Mouse (Mus musculus) embryonic fibroblast, embryonic 13.5 days (primary cell): ENCODE measurements around the gene Asf1b. TPM values are rescaled to one million over a fixed set of nuclear protein-coding genes. Genes with fewer than 3 reads are reported as not detected.

Experiments
- H3K27ac ChIP-seq: 2 replicates; pipeline ENCODE4 v1.5.1; 2012; ENCODE audit warnings: low read length, control low read depth, inconsistent platforms; ENCODE audit not compliant: insufficient read depth
- H3K4me1 ChIP-seq: 2 replicates; pipeline ENCODE4 v1.6.1; 2011; ENCODE audit warnings: low read length; ENCODE audit not compliant: control insufficient read depth, insufficient read depth
- H3K4me3 ChIP-seq: 2 replicates; pipeline ENCODE4 v1.5.1; 2011; ENCODE audit warnings: mild to moderate bottlenecking, control low read depth, low read length; ENCODE audit not compliant: insufficient read depth
- CTCF ChIP-seq: IDR thresholded peaks from 2 replicates; pipeline ENCODE4 v1.5.1; 2011; ENCODE audit warnings: mild to moderate bottlenecking, control low read depth, low read length, moderate library complexity, borderline replicate concordance; ENCODE audit not compliant: insufficient read depth
- POLR2A ChIP-seq: IDR thresholded peaks from 2 replicates; pipeline ENCODE4 v1.6.1; 2011; ENCODE audit warnings: low read depth, mild to moderate bottlenecking, control low read depth, low read length, moderate library complexity
- polyA plus RNA-seq: library from polyadenylated mRNA; stranded (reverse); fragments of >200 nt; gene quantifications from 2 replicates; pipeline ENCODE4 v1.2.4, GENCODE M21; 2011; ENCODE audit warnings: low read depth; ENCODE audit not compliant: missing spikeins, insufficient read length

Asf1b gene
- polyA plus RNA-seq, 1 experiment = 16.6 TPM

- TF ChIP-seq CTCF (no peak), POLR2A (no peak)
- Histone ChIP-seq H3K27ac (no peak overlapping the region), H3K4me1 (no peaks in the 10 kb centered on the region), H3K4me3 (no peak overlapping the region)
These were observed 32.6 kb upstream of the Asf1b start for GRCm38 (mm10) chr8:83922727-83923126.

- Histone ChIP-seq H3K27ac (no peak overlapping the region), H3K4me3 (no peak overlapping the region)
- no peak for TF ChIP-seq POLR2A
- no peak for TF ChIP-seq CTCF
These were observed 30.7 kb upstream of the Asf1b start for GRCm38 (mm10) chr8:83924585-83924984.

DNA sequence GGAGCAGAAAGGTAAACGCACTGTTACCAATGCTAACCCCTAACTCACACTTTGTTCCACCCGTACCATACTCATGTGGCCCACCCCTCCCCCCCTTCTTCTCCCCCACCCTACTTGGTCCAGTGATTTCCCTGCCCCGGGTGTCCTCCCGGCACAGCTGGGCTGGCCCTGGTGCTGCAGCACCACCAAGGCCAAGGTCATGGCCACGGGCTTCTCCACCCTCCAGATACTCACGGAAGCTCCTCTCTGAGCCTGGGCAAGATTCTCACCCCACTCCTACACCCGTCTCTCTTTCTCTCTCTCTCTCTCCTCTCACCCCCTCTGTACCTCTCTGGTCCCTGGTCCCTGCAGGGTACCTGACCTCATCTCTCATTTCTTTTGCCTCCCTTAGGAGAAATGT lies 29.0 kb upstream of the Asf1b start:
- no peaks in the 10 kb centered on the region for H3K4me1 ChIP-seq
- no peak overlapping the region for H3K27ac ChIP-seq
- no peak overlapping the region for H3K4me3 ChIP-seq
- no peak for TF ChIP-seq CTCF
- no peak for TF ChIP-seq POLR2A

More at GRCm38 (mm10) chr8:83924585-83924984, 30.7 kb upstream of the Asf1b start:
- no peaks in the 10 kb centered on the region for H3K4me1 ChIP-seq

DNA sequence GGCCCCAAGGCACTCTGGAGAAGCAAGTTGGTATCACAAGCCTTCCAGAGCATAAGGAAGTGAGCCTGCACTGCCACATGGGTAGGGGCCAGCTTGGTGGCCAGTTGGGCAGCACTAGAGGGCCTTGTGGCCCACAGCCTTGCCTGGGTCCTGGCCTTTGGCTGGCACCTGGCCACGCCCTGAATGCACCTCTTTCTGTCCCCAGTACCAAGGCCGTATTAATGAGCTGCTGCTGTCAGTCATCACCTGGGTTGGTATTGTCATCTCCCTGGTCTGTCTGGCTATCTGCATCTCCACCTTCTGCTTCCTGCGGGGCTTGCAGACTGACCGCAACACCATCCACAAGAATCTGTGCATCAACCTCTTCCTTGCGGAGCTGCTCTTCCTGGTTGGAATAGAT lies 21.1 kb upstream of the Asf1b start:
- TF ChIP-seq CTCF (no peak), POLR2A (no peak)
- Histone ChIP-seq H3K27ac (no peak overlapping the region), H3K4me3 (no peak overlapping the region), H3K4me1 (no peaks in the 10 kb centered on the region)

DNA sequence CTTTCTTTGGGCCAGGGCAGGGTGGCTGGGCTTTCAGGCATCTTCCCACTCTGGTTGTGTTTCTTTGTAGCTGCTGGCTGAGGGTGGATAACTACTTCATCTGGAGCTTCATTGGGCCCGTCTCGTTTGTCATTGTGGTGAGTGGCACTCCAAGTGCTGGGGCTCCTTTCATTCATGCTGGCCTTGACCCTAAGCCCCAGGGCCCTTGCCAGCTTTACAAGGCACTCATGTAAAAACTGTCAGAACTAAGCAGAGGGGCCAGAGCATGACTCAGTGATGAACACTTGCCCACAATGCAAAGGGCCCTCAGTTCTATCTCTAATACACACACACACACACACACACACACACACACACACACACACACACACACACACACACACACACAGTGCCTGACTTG lies 20.3 kb upstream of the Asf1b start:
- TF ChIP-seq POLR2A (no peak), CTCF (no peak)

GRCm38 (mm10) chr8:83935435-83935834 lies 19.9 kb upstream of the Asf1b start:
- TF ChIP-seq POLR2A (no peak), CTCF (no peak)
- Histone ChIP-seq H3K4me3 (no peak overlapping the region), H3K27ac (no peak overlapping the region), H3K4me1 (no peaks in the 10 kb centered on the region)

More for the DNA sequence above, 20.3 kb upstream of the Asf1b start:
- Histone ChIP-seq H3K4me3 (no peak overlapping the region), H3K4me1 (no peaks in the 10 kb centered on the region), H3K27ac (no peak overlapping the region)

GRCm38 (mm10) chr8:83937645-83938044 lies 17.7 kb upstream of the Asf1b start:
- H3K27ac ChIP-seq = no peak overlapping the region
- TF ChIP-seq POLR2A (no peak), CTCF (no peak)

DNA sequence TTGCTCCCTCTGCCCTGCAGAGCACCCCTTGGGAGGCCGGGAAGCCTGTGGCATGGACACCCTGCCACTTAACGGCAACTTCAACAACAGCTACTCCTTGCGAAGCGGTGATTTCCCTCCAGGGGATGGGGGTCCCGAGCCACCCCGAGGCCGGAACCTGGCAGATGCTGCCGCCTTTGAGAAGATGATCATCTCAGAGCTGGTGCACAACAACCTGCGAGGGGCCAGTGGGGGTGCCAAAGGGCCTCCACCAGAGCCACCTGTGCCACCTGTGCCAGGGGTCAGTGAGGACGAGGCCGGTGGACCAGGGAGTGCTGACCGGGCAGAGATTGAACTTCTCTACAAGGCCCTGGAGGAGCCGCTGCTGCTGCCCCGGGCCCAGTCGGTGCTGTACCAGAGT lies 17.0 kb upstream of the Asf1b start:
- TF ChIP-seq POLR2A (no peak), CTCF (no peak)
- H3K4me1 ChIP-seq = no peaks in the 10 kb centered on the region
- H3K4me3 ChIP-seq = no peak overlapping the region
- H3K27ac ChIP-seq = no peak overlapping the region

More at GRCm38 (mm10) chr8:83937645-83938044, 17.7 kb upstream of the Asf1b start:
- Histone ChIP-seq H3K4me3 (no peak overlapping the region), H3K4me1 (no peaks in the 10 kb centered on the region)

- TF ChIP-seq POLR2A (no peak), CTCF (no peak)
- Histone ChIP-seq H3K4me3 (no peak overlapping the region), H3K27ac (no peak overlapping the region), H3K4me1 (no peaks in the 10 kb centered on the region)
These were observed 14.1 kb upstream of the Asf1b start for GRCm38 (mm10) chr8:83941066-83941677.

- Histone ChIP-seq H3K4me1 (no peaks in the 10 kb centered on the region), H3K4me3 (no peak overlapping the region), H3K27ac (no peak overlapping the region)
- TF ChIP-seq CTCF (no peak), POLR2A (no peak)
These were observed 12.9 kb upstream of the Asf1b start for GRCm38 (mm10) chr8:83942446-83942845.

GRCm38 (mm10) chr8:83945540-83945939 lies 9.8 kb upstream of the Asf1b start:
- no peak overlapping the region for H3K4me3 ChIP-seq
- H3K27ac ChIP-seq = no peak overlapping the region
- no peak for TF ChIP-seq POLR2A
- TF ChIP-seq CTCF = no peak
- H3K4me1 ChIP-seq = no peaks in the 10 kb centered on the region

DNA sequence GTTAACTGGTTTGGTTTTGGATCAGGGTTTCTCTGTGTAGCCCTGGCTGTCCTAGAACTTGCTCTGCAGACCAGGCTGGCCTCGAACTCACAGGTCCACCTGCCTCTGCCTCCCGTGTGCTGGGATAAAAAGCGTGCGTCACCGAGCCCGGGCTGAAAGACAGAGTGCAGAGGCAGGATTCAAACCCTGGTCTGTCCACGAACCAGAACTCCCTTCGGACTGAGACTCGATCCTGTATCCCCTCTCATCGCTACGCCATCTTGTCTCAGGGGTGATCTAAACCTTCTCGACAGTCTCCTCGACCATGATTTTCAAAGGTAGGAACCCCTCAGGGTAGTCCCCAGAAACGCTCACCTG lies 580 bp upstream of the Asf1b start:
- no peak for TF ChIP-seq CTCF
- no peak for TF ChIP-seq POLR2A
- Histone ChIP-seq H3K27ac (no peak overlapping the region), H3K4me3 (peak overlapping the region; percentile 45), H3K4me1 (0 out of 2 replicates have a peak, but pooled peaks cover 4% of the 10 kb centered on the region)
